Comparison of ENCODE assay signal across 14 mouse cellular contexts in genomic region chr13:90796809-90797208, GRCm38 (mm10).
"Had no signal": no experiment of that assay in that cellular context is flagged by ENCODE, and none has a peak within 500 bp of the region (broad histone marks: within the 10 kb centered on the region; RNA-seq: fewer than 3 reads in every experiment).

No protein-coding gene starts in this region.

- H3K27ac ChIP-seq: limb, embryonic 12.5 days; liver, embryonic 15.5 days; neural tube, embryonic 13.5 days had no signal

- H3K9ac ChIP-seq: kidney, embryonic 15.5 days; limb, embryonic 12.5 days; liver, embryonic 15.5 days; neural tube, embryonic 13.5 days had no signal

- H3K4me1 ChIP-seq: liver, embryonic 15.5 days had no signal

- H3K4me2 ChIP-seq: kidney, embryonic 15.5 days; limb, embryonic 12.5 days; liver, embryonic 15.5 days; midbrain, embryonic 11.5 days; neural tube, embryonic 13.5 days had no signal

- DNase-seq: kidney, adult 2 months; kidney, postnatal 36 days; layer of hippocampus, adult 9-11 months; lung, adult 2 months; lung, postnatal 36 days; right cerebral cortex, postnatal 14 days; thymus, postnatal 4 days had no signal

- H3K9me3 ChIP-seq: kidney, embryonic 15.5 days; limb, embryonic 12.5 days; liver, embryonic 15.5 days; neural tube, embryonic 13.5 days had no signal

- H3K36me3 ChIP-seq: kidney, embryonic 15.5 days; limb, embryonic 12.5 days; liver, embryonic 15.5 days; neural tube, embryonic 13.5 days had no signal

- H3K4me3 ChIP-seq: kidney, embryonic 15.5 days; limb, embryonic 12.5 days; liver, embryonic 15.5 days; neural tube, embryonic 13.5 days had no signal

- ATAC-seq: intestine, embryonic 16.5 days; lung, postnatal 0 days had no signal

- H3K27me3 ChIP-seq: kidney, embryonic 15.5 days; limb, embryonic 12.5 days; liver, embryonic 15.5 days; neural tube, embryonic 13.5 days had no signal
